Comparison of ENCODE assay signal across 13 mouse cellular contexts in genomic region chr1:184117586-184117985, GRCm38 (mm10).
A peak's percentile ranks its signal among the peaks of the same experiment; 100 is the strongest.
DNase-seq lines count a peak whose midpoint lies in the region; ATAC-seq lines count a peak whose summit lies in the region.
"Had no signal": no experiment of that assay in that cellular context is flagged by ENCODE, and none has a peak within 500 bp of the region (broad histone marks: within the 10 kb centered on the region; RNA-seq: fewer than 3 reads in every experiment).

No protein-coding gene starts in this region.

- no peak overlapping the region for H3K4me3 ChIP-seq in intestine, embryonic 14.5 days (ENCODE audit: low read depth, low read length)
- no peak overlapping the region for H3K4me3 ChIP-seq in intestine, embryonic 15.5 days (replicated peaks)
- H3K4me3 ChIP-seq: erythroblast, embryonic 14.5 days; neural tube, embryonic 12.5 days had no signal

- H3K36me3 ChIP-seq in intestine, embryonic 14.5 days (ENCODE audit: control insufficient read depth, insufficient read depth, low read length) = no peaks in the 10 kb centered on the region
- H3K36me3 ChIP-seq in intestine, embryonic 15.5 days = no peaks in the 10 kb centered on the region
- H3K36me3 ChIP-seq: neural tube, embryonic 12.5 days had no signal

- DNase-seq in intestine, embryonic 14.5 days (ENCODE audit: low spot score) = peak; percentile 41
- peak; percentile 48 for DNase-seq in gastrocnemius, postnatal 14 days
- peak; percentile 14 for DNase-seq in induced T-regulatory cell, adult 2 months (ENCODE audit: low read depth)
- peak; percentile 47 for DNase-seq in thymus, postnatal 36 days
- no peak for DNase-seq in ovary, postnatal 14 days (ENCODE audit: low spot score)
- no peak for DNase-seq in frontal cortex, postnatal 14 days (ENCODE audit: low spot score in 2 of 2)
- DNase-seq: kidney, adult 18-20 months; kidney, postnatal 36 days had no signal

- H3K9ac ChIP-seq in intestine, embryonic 14.5 days (ENCODE audit: low read length) = no peak overlapping the region
- no peak overlapping the region for H3K9ac ChIP-seq in intestine, embryonic 15.5 days
- H3K9ac ChIP-seq: neural tube, embryonic 12.5 days had no signal

- no peak overlapping the region for H3K4me2 ChIP-seq in intestine, embryonic 14.5 days (ENCODE audit: low read length)
- H3K4me2 ChIP-seq in intestine, embryonic 15.5 days (replicated peaks) = no peak overlapping the region
- H3K4me2 ChIP-seq: neural tube, embryonic 12.5 days had no signal

- no peaks in the 10 kb centered on the region for H3K27me3 ChIP-seq in intestine, embryonic 14.5 days (replicated peaks; ENCODE audit: control insufficient read depth, insufficient read depth, low read length)
- H3K27me3 ChIP-seq in intestine, embryonic 15.5 days (replicated peaks) = no peaks in the 10 kb centered on the region
- H3K27me3 ChIP-seq: CH12.LX; neural tube, embryonic 12.5 days had no signal

- 0 out of 2 replicates have a peak, but pooled peaks cover 3% of the 10 kb centered on the region for H3K4me1 ChIP-seq in intestine, embryonic 14.5 days (replicated peaks; ENCODE audit: control insufficient read depth, insufficient read depth, low read length)
- no peaks in the 10 kb centered on the region for H3K4me1 ChIP-seq in intestine, embryonic 15.5 days (replicated peaks)
- H3K4me1 ChIP-seq: neural tube, embryonic 12.5 days had no signal

- intact Hi-C loops in gastrocnemius, postnatal 14 days (cut with DNase I; ENCODE audit: low total_unique reads) = no loop called here

- ATAC-seq in intestine, embryonic 14.5 days (replicated peaks; ENCODE audit: low FRiP score, low TSS enrichment, low read depth) = no peak
- ATAC-seq in intestine, embryonic 15.5 days = no peak

- 57% methylated on average over 7 of the region's 7 CpGs for WGBS in intestine, embryonic 14.5 days
- WGBS in intestine, embryonic 15.5 days = 62% methylated on average over 7 of the region's 7 CpGs

- H3K9me3 ChIP-seq in intestine, embryonic 14.5 days (ENCODE audit: control insufficient read depth, low read length) = no peaks in the 10 kb centered on the region
- no peaks in the 10 kb centered on the region for H3K9me3 ChIP-seq in intestine, embryonic 15.5 days
- H3K9me3 ChIP-seq: neural tube, embryonic 12.5 days had no signal

- no peak overlapping the region for H3K27ac ChIP-seq in intestine, embryonic 14.5 days (ENCODE audit: low read depth)
- H3K27ac ChIP-seq in intestine, embryonic 15.5 days = no peak overlapping the region
- H3K27ac ChIP-seq: neural tube, embryonic 12.5 days; stomach, postnatal 0 days had no signal

Comparison
In these comparisons a context has a peak if more than half of its experiments do, and no peak if none do; other contexts are left out.
1. DNase-seq: peak in intestine, embryonic 14.5 days (single experiment), gastrocnemius, postnatal 14 days (single experiment), induced T-regulatory cell, adult 2 months (single experiment) and thymus, postnatal 36 days (2 of 2); none in ovary, postnatal 14 days (single experiment) and frontal cortex, postnatal 14 days (0 of 2).